In the genomic region with DNA sequence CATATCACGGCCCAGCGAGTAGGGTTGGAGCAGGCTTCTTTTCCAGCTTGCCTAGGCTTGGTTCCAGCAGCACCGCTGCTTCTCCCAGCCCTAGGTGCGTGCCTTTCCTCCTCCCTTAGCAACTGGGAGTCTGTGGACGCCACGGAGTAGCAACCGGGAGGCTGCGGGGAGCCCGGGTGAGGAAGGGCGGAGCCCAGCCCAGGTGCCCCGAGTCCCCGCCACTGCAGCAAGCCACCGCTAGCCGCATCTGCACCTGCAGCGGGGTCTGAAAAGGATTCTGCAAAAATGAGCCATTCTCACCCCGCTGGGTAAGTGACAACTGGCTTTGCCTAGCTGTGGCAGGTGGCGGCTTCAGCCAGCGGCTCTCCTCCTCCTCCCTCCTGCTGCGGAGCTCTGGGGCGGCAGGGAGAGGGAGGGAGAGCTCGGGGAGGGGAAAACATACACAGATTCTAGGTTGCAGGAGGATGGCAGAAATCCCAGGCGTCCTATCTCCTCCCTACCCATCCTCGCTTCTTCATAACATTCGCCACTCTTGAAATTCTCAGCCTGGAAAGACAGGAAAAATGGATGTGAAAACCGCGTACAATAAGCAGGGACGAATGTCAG, we compare ENCODE assay signal across 9 mouse cellular contexts. TPM values are rescaled to one million over a fixed set of nuclear protein-coding genes. Genes with fewer than 3 reads are reported as not detected.
DNase-seq lines count a peak whose midpoint lies in the region; TF ChIP-seq lines count a peak whose summit lies in the region.
"Had no signal": no experiment of that assay in that cellular context is flagged by ENCODE, and none has a peak within 500 bp of the region (broad histone marks: within the 10 kb centered on the region; RNA-seq: fewer than 3 reads in every experiment).

No protein-coding gene starts in this region.

- peak; percentile 25; the same call in 1 of the 2 replicates for TF ChIP-seq POLR2A in cerebellum, adult 2 months (IDR thresholded peaks at IDR 0.05; ENCODE audit: borderline replicate concordance, insufficient read depth, low read length)

- peak overlapping the region; percentile 68 for H3K4me3 ChIP-seq in cerebellum, adult 2 months (replicated peaks; ENCODE audit: insufficient read depth, low read depth, low read length)
- H3K4me3 ChIP-seq in limb, embryonic 10.5 days, result peak overlapping the region; percentile 41
- H3K4me3 ChIP-seq: erythroblast, embryonic 14.5 days had no signal

- WGBS in cerebellum, adult 2 months, result 2% methylated on average over 26 of the region's 27 CpGs
- WGBS in limb, embryonic 10.5 days, result 4% methylated on average over 26 of the region's 27 CpGs

- TF ChIP-seq CTCF in cerebellum, adult 2 months (IDR thresholded peaks at IDR 0.05; ENCODE audit: borderline replicate concordance, insufficient read depth, low read depth, low read length), result no peak

- H3K4me1 ChIP-seq in cerebellum, adult 2 months (ENCODE audit: control insufficient read depth, insufficient read depth, low read length), result no peaks in the 10 kb centered on the region; the same call in 1 of the 2 replicates
- H3K4me1 ChIP-seq in limb, embryonic 10.5 days, result peaks cover 19% of the 10 kb centered on the region

- H3K9me3 ChIP-seq in limb, embryonic 10.5 days (replicated peaks), result no peaks in the 10 kb centered on the region

- H3K36me3 ChIP-seq in limb, embryonic 10.5 days, result no peaks in the 10 kb centered on the region

- H3K27ac ChIP-seq in cerebellum, adult 2 months (ENCODE audit: insufficient read depth, low read length), result peak overlapping the region; percentile 76
- no peak overlapping the region for H3K27ac ChIP-seq in limb, embryonic 10.5 days

- peak; percentile 25 for DNase-seq in adrenal gland, adult 2 months
- no peak for DNase-seq in adrenal gland, adult 8-10 months
- peak; percentile 82 to 84 for DNase-seq in cerebellum, adult 2 months
- peak; percentile 64 to 80 for DNase-seq in frontal cortex, adult 2 months (ENCODE audit: extremely low spot score in 1 of 2, low spot score in 1 of 2)
- DNase-seq in kidney, adult 9 months, result peak; percentile 4
- peak; percentile 59 for DNase-seq in limb, embryonic 10.5 days (ENCODE audit: low spot score)
- peak; percentile 31 for DNase-seq in ovary, postnatal 36 days (ENCODE audit: low spot score)
- DNase-seq in spleen, adult 12 weeks (ENCODE audit: low spot score), result no peak

- H3K27me3 ChIP-seq in cerebellum, adult 2 months (ENCODE audit: control insufficient read depth, insufficient read depth, low read length), result no peaks in the 10 kb centered on the region
- peaks cover 52% of the 10 kb centered on the region for H3K27me3 ChIP-seq in limb, embryonic 10.5 days (ENCODE audit: low read depth, poor library complexity, severe bottlenecking)

RNA-seq across cellular contexts. Expression of a gene that starts 0.4 kb away (rescaled TPM):
- under 1 TPM; 0.46 to 0.79 TPM for total RNA-seq in adrenal gland, adult 2 months (2021)
- 0.08 and 0.09 TPM in 2 replicates for polyA plus RNA-seq in adrenal gland, adult 2 months (2012; rRNA removed)
- 1 to 10 TPM in 3 of 4 experiments, under 1 TPM in 1; 0.38 to 1.4 (median 1.2) TPM for total RNA-seq in adrenal gland, adult 8-10 months (2022)
- 10.2 and 11.7 TPM in 2 replicates for polyA plus RNA-seq in cerebellum, adult 2 months (2012; rRNA removed)
- 8.2 and 9.7 TPM in 2 replicates for polyA plus RNA-seq in frontal cortex, adult 2 months (2012; rRNA removed)
- 0.09 TPM in 1 of 2 replicates, not detected in the other for polyA plus RNA-seq in limb, embryonic 10.5 days (2016; fragmentation: Nextera tagmentation; extraction: Ambion mirVana)
- polyA plus RNA-seq: erythroblast, embryonic 14.5 days had no signal

Comparison
In these comparisons a context has a peak if more than half of its experiments do, and no peak if none do; other contexts are left out.
1. DNase-seq: peak in adrenal gland, adult 2 months (single experiment), cerebellum, adult 2 months (2 of 2), frontal cortex, adult 2 months (2 of 2), kidney, adult 9 months (single experiment), limb, embryonic 10.5 days (single experiment) and ovary, postnatal 36 days (single experiment); none in adrenal gland, adult 8-10 months (single experiment) and spleen, adult 12 weeks (single experiment).